Mouse (Mus musculus) embryonic fibroblast, embryonic 13.5 days (primary cell): Measurements from ENCODE around the gene Bloc1s5.

Source experiments
- CTCF ChIP-seq: IDR thresholded peaks from 2 replicates; pipeline ENCODE4 v1.5.1; 2011; ENCODE audit warnings: mild to moderate bottlenecking, control low read depth, low read length, moderate library complexity, borderline replicate concordance; ENCODE audit not compliant: insufficient read depth
- POLR2A ChIP-seq: IDR thresholded peaks from 2 replicates; pipeline ENCODE4 v1.6.1; 2011; ENCODE audit warnings: low read depth, mild to moderate bottlenecking, control low read depth, low read length, moderate library complexity

DNA sequence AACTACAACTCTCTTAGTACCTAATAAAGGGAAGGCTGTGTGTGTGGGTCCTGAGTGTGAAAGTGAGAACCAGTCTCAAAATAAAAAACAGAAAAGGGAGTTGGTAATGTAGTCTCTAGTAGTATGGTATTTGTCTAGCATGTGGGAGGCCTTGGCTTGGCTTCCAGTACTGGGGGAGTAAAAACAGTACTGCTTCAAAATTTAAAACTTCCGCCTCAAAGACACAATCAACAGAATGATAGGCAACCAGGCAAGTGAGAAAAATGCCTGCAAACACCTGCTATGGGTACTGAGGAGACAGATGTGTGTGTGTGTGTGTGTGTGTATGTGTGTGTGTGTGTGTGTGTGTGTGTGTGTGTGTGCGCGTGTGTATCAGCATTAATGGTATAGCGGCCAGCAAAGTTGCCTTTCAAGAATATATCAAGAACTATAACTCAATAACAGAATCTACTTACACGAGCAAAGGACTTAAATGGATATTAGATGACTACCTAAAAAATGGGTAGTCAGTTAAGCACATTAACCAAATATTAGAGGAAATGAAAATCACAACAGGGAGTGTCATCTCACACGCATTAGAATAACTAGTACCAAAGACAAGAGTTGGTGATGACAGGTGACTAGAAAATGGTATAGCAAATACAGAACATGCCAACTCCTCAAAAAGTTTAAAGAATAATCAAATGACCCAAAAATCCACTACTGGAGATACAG, 1.5 kb downstream of the Bloc1s5 start:
- TF ChIP-seq CTCF (no peak), POLR2A (no peak)
